9 mouse cellular contexts compared by ENCODE assay signal in genomic region chr10:69611839-69612340, GRCm38 (mm10).
DNase-seq lines count a peak whose midpoint lies in the region; ATAC-seq and TF ChIP-seq lines count a peak whose summit lies in the region.
"Had no signal": no experiment of that assay in that cellular context is flagged by ENCODE, and none has a peak within 500 bp of the region (broad histone marks: within the 10 kb centered on the region; RNA-seq: fewer than 3 reads in every experiment).

No protein-coding gene starts in this region.

- CTCF ChIA-PET in Patski (lab: Charles Lee): interaction anchor here (1.1 kb wide), 1 partner anchor 22 kb away, joined by 3 read pairs; no protein-coding TSS in a partner anchor

- no peak overlapping the region for H3K27ac ChIP-seq in forebrain, embryonic 13.5 days
- no peak overlapping the region for H3K27ac ChIP-seq in forebrain, embryonic 11.5 days (ENCODE audit: low read depth, low read length)
- H3K27ac ChIP-seq in heart, adult 2 months: no peak overlapping the region
- H3K27ac ChIP-seq in lung, embryonic 16.5 days (ENCODE audit: low read length): peak overlapping the region; percentile 71

- H3K9me3 ChIP-seq in forebrain, embryonic 13.5 days (replicated peaks): no peaks in the 10 kb centered on the region
- no peaks in the 10 kb centered on the region for H3K9me3 ChIP-seq in forebrain, embryonic 11.5 days (ENCODE audit: control insufficient read depth, low read length)
- H3K9me3 ChIP-seq in lung, embryonic 16.5 days (ENCODE audit: control insufficient read depth, low read length): no peaks in the 10 kb centered on the region

- TF ChIP-seq POLR2A in heart, adult 2 months (IDR thresholded peaks at IDR 0.05; ENCODE audit: insufficient read depth, low read depth, low read length): no peak

- no peak for TF ChIP-seq CTCF in Patski (IDR thresholded peaks at IDR 0.05)
- TF ChIP-seq CTCF in heart, adult 2 months (IDR thresholded peaks at IDR 0.05): no peak

- POLR2A ChIA-PET in Patski (lab: Charles Lee): interaction anchor here (0.7 kb wide), 1 partner anchor 17 kb away, joined by 5 read pairs; no protein-coding TSS in a partner anchor

- ATAC-seq in forebrain, embryonic 13.5 days: peak; percentile 61
- no peak for ATAC-seq in forebrain, embryonic 11.5 days (replicated peaks; ENCODE audit: low FRiP score)
- ATAC-seq in Patski: peak; percentile 96
- peak; percentile 91 for ATAC-seq in lung, embryonic 16.5 days (ENCODE audit: low read depth)

- no peak for DNase-seq in forebrain, embryonic 11.5 days (ENCODE audit: low spot score)
- DNase-seq in Patski (ENCODE audit: low read depth, low spot score): peak; percentile 86
- peak; percentile 31 to 38 for DNase-seq in heart, adult 2 months
- DNase-seq in kidney, adult 9 months: peak; percentile 80
- no peak for DNase-seq in spleen, postnatal 4 days (ENCODE audit: low spot score in 2 of 2)
- no peak for DNase-seq in yolk sac, embryonic 10.5 days (ENCODE audit: low spot score)

- no peak for TF ChIP-seq EP300 in heart, adult 2 months (IDR thresholded peaks at IDR 0.05; ENCODE audit: insufficient read depth, low read depth, low read length)

- H3K9ac ChIP-seq in forebrain, embryonic 13.5 days: no peak overlapping the region
- H3K9ac ChIP-seq in forebrain, embryonic 11.5 days (ENCODE audit: low read length): no peak overlapping the region
- no peak overlapping the region for H3K9ac ChIP-seq in heart, adult 2 months (ENCODE audit: low read depth, low read length)
- H3K9ac ChIP-seq in lung, embryonic 16.5 days (ENCODE audit: low read length): 0 out of 2 replicates have a peak overlapping the region, but pooled peaks have one; percentile 39

- no peaks in the 10 kb centered on the region for H3K4me1 ChIP-seq in forebrain, embryonic 13.5 days
- H3K4me1 ChIP-seq in forebrain, embryonic 11.5 days (replicated peaks; ENCODE audit: control insufficient read depth, insufficient read depth, low read length): no peaks in the 10 kb centered on the region
- peaks cover 7% of the 10 kb centered on the region for H3K4me1 ChIP-seq in heart, adult 2 months (ENCODE audit: control insufficient read depth, insufficient read depth, low read length)
- H3K4me1 ChIP-seq in lung, embryonic 16.5 days (replicated peaks; ENCODE audit: control insufficient read depth, insufficient read depth, low read length): peaks cover 10% of the 10 kb centered on the region

- intact Hi-C loops in heart, adult 2 months (cut with DNase I): loop anchor here (5.0 kb wide), 1 partner anchor 40 kb away; no protein-coding TSS in a partner anchor

- no peak overlapping the region for H3K4me3 ChIP-seq in forebrain, embryonic 13.5 days
- no peak overlapping the region for H3K4me3 ChIP-seq in forebrain, embryonic 11.5 days (ENCODE audit: low read depth, low read length)
- no peak overlapping the region for H3K4me3 ChIP-seq in heart, adult 2 months
- H3K4me3 ChIP-seq in lung, embryonic 16.5 days (ENCODE audit: low read length): no peak overlapping the region

- no peaks in the 10 kb centered on the region for H3K27me3 ChIP-seq in forebrain, embryonic 13.5 days
- no peaks in the 10 kb centered on the region for H3K27me3 ChIP-seq in forebrain, embryonic 11.5 days (ENCODE audit: control insufficient read depth, insufficient read depth, low read length)
- H3K27me3 ChIP-seq in Patski: no peaks in the 10 kb centered on the region
- no peaks in the 10 kb centered on the region for H3K27me3 ChIP-seq in heart, adult 2 months (ENCODE audit: control insufficient read depth, insufficient read depth, low read length)
- H3K27me3 ChIP-seq in lung, embryonic 16.5 days (ENCODE audit: control insufficient read depth, insufficient read depth, low read depth, low read length): no peaks in the 10 kb centered on the region
- H3K27me3 ChIP-seq: CH12.LX had no signal

- in situ Hi-C loops in Patski (cut with MboI; ENCODE audit: low pct_unique_long_range_greater_than_20kb): no loop called here

- H3K79me2 ChIP-seq in heart, adult 2 months (replicated peaks; ENCODE audit: control insufficient read depth, insufficient read depth, low read length): no peaks in the 10 kb centered on the region

- WGBS in forebrain, embryonic 13.5 days: 73% methylated on average over 5 of the region's 5 CpGs
- WGBS in forebrain, embryonic 11.5 days: 88% methylated on average over 5 of the region's 5 CpGs
- 6% methylated on average over 5 of the region's 5 CpGs for WGBS in heart, adult 2 months
- 12% methylated on average over 5 of the region's 5 CpGs for WGBS in lung, embryonic 16.5 days

- no peak overlapping the region for H3K4me2 ChIP-seq in forebrain, embryonic 13.5 days
- no peak overlapping the region for H3K4me2 ChIP-seq in forebrain, embryonic 11.5 days (ENCODE audit: low read depth, low read length, severe bottlenecking)
- H3K4me2 ChIP-seq in lung, embryonic 16.5 days (ENCODE audit: low read depth, low read length): peak overlapping the region; percentile 20; the same call in 1 of the 2 replicates

- H3K36me3 ChIP-seq in forebrain, embryonic 13.5 days (ENCODE audit: poor library complexity, severe bottlenecking): no peaks in the 10 kb centered on the region
- no peaks in the 10 kb centered on the region for H3K36me3 ChIP-seq in forebrain, embryonic 11.5 days (ENCODE audit: control insufficient read depth, insufficient read depth, low read length)
- peaks cover 2% of the 10 kb centered on the region; the same call in 1 of the 2 replicates for H3K36me3 ChIP-seq in heart, adult 2 months (ENCODE audit: control insufficient read depth, insufficient read depth, low read length)
- H3K36me3 ChIP-seq in lung, embryonic 16.5 days (ENCODE audit: control insufficient read depth, insufficient read depth, low read length): no peaks in the 10 kb centered on the region

Comparison
In these comparisons a context has a peak if more than half of its experiments do, and no peak if none do; other contexts are left out.
1. DNase-seq: peak in Patski (single experiment), heart, adult 2 months (2 of 2) and kidney, adult 9 months (single experiment); none in forebrain, embryonic 11.5 days (single experiment), spleen, postnatal 4 days (0 of 2) and yolk sac, embryonic 10.5 days (single experiment).